Mouse (Mus musculus) midbrain, embryonic 11.5 days (tissue): ENCODE data around the gene Ccl4. TPM values are rescaled to one million over a fixed set of nuclear protein-coding genes. Genes with fewer than 3 reads are reported as not detected.

Source experiments
- ATAC-seq: fragments of 200-750 bp; cut with Nextera tagmentation; 2 replicates; pipeline ENCODE4 v1.8.0; 2017; ENCODE audit warnings: moderate TSS enrichment, moderate library complexity; ENCODE audit not compliant: low FRiP score
- DNase-seq: peaks from one replicate; pipeline ENCODE4 v3.0.0; 2015; ENCODE audit warnings: low spot score; ENCODE audit errors: missing footprints
- H3K27ac ChIP-seq: fragments of 300-500 bp; sonication (generic); 2 replicates; pipeline ENCODE4 v1.5.1; 2014; ENCODE audit warnings: low read depth, low read length
- H3K27me3 ChIP-seq: fragments of 300-500 bp; sonication (generic); 2 replicates; pipeline ENCODE4 v1.6.1; 2014; ENCODE audit warnings: mild to moderate bottlenecking, low read length, moderate library complexity, mixed read lengths; ENCODE audit not compliant: control insufficient read depth, insufficient read depth
- H3K36me3 ChIP-seq: fragments of 300-500 bp; sonication (generic); 2 replicates; pipeline ENCODE4 v1.6.1; 2014; ENCODE audit warnings: mild to moderate bottlenecking, low read length, moderate library complexity, mixed read lengths; ENCODE audit not compliant: control insufficient read depth, insufficient read depth
- H3K4me1 ChIP-seq: fragments of 300-500 bp; sonication (generic); 2 replicates; pipeline ENCODE4 v1.6.1; 2014; ENCODE audit warnings: low read length; ENCODE audit not compliant: control insufficient read depth, insufficient read depth
- H3K4me2 ChIP-seq: fragments of 300-500 bp; sonication (generic); 2 replicates; pipeline ENCODE4 v1.6.1; 2014; ENCODE audit warnings: mild to moderate bottlenecking, moderate library complexity
- H3K4me3 ChIP-seq: fragments of 300-500 bp; sonication (generic); 2 replicates; pipeline ENCODE4 v1.5.1; 2014; ENCODE audit warnings: low read depth, low read length
- H3K9ac ChIP-seq: fragments of 300-500 bp; sonication (generic); 2 replicates; pipeline ENCODE4 v1.6.1; 2014; ENCODE audit warnings: low read length
- H3K9me3 ChIP-seq: fragments of 300-500 bp; sonication (generic); 2 replicates; pipeline ENCODE4 v1.6.1; 2016; ENCODE audit warnings: low read length; ENCODE audit not compliant: control insufficient read depth
- WGBS: fragments of 180-500 bp; shearing (Covaris S2); extraction: QIAGEN DNeasy Blood & Tissue Kit; methylation state at CpG from one replicate; pipeline ENCODE4 v1.1.7; 2014; 5-methylcytosine and 5-hydroxymethylcytosine counted together
- polyA plus RNA-seq: library from polyadenylated mRNA; unstranded; fragments of >200 nt; fragmentation: Nextera tagmentation; extraction: Ambion mirVana; gene quantifications from 2 replicates; pipeline ENCODE4 v1.2.1, GENCODE M21; 2014

Gene Ccl4
- polyA plus RNA-seq, 1 experiment from 2014 or later = not detected

GRCm38 (mm10) chr11:83634898-83635297 is 27.5 kb upstream of the Ccl4 start:
- WGBS = 88% methylated on average over 2 of the region's 2 CpGs
- no peaks in the 10 kb centered on the region for H3K36me3 ChIP-seq
- no peak overlapping the region for H3K4me2 ChIP-seq
- no peaks in the 10 kb centered on the region for H3K27me3 ChIP-seq
- no peak overlapping the region for H3K9ac ChIP-seq
- DNase-seq (no peak), ATAC-seq (no peak)
- H3K9me3 ChIP-seq = no peaks in the 10 kb centered on the region
- H3K4me3 ChIP-seq = no peak overlapping the region
- H3K4me1 ChIP-seq = no peaks in the 10 kb centered on the region
- no peak overlapping the region for H3K27ac ChIP-seq

- ATAC-seq (no peak), DNase-seq (no peak)
- no peak overlapping the region for H3K4me3 ChIP-seq
- no peaks in the 10 kb centered on the region for H3K36me3 ChIP-seq
- no peak overlapping the region for H3K9ac ChIP-seq
- WGBS = 77% methylated on average over 1 of the region's 1 CpGs
- no peak overlapping the region for H3K4me2 ChIP-seq
- no peaks in the 10 kb centered on the region for H3K9me3 ChIP-seq
- no peaks in the 10 kb centered on the region for H3K27me3 ChIP-seq
- no peaks in the 10 kb centered on the region for H3K4me1 ChIP-seq
- no peak overlapping the region for H3K27ac ChIP-seq
Measured at GRCm38 (mm10) chr11:83636742-83637235, 25.6 kb upstream of the Ccl4 start.

- H3K27me3 ChIP-seq = no peaks in the 10 kb centered on the region
- WGBS = 32% methylated on average over 2 of the region's 2 CpGs
Measured at GRCm38 (mm10) chr11:83638934-83639333, 23.4 kb upstream of the Ccl4 start.

GRCm38 (mm10) chr11:83639533-83639932 is 22.9 kb upstream of the Ccl4 start:
- no peak overlapping the region for H3K4me2 ChIP-seq
- H3K36me3 ChIP-seq = no peaks in the 10 kb centered on the region
- H3K27me3 ChIP-seq = no peaks in the 10 kb centered on the region
- DNase-seq = no peak
- no peak overlapping the region for H3K4me3 ChIP-seq
- no peaks in the 10 kb centered on the region for H3K9me3 ChIP-seq
- H3K9ac ChIP-seq = no peak overlapping the region
- H3K27ac ChIP-seq = no peak overlapping the region
- H3K4me1 ChIP-seq = no peaks in the 10 kb centered on the region
- ATAC-seq = no peak
- WGBS = 70% methylated on average over 3 of the region's 3 CpGs

More at GRCm38 (mm10) chr11:83638934-83639333, 23.4 kb upstream of the Ccl4 start:
- ATAC-seq = no peak
- H3K36me3 ChIP-seq = no peaks in the 10 kb centered on the region
- no peak overlapping the region for H3K4me3 ChIP-seq
- H3K9me3 ChIP-seq = no peaks in the 10 kb centered on the region
- no peak overlapping the region for H3K9ac ChIP-seq
- no peaks in the 10 kb centered on the region for H3K4me1 ChIP-seq
- DNase-seq = no peak
- no peak overlapping the region for H3K4me2 ChIP-seq
- H3K27ac ChIP-seq = no peak overlapping the region

- Histone ChIP-seq H3K9me3 (no peaks in the 10 kb centered on the region), H3K27me3 (no peaks in the 10 kb centered on the region), H3K9ac (no peak overlapping the region), H3K36me3 (no peaks in the 10 kb centered on the region), H3K4me3 (no peak overlapping the region), H3K4me1 (no peaks in the 10 kb centered on the region), H3K27ac (no peak overlapping the region), H3K4me2 (no peak overlapping the region)
- WGBS = 83% methylated on average over 5 of the region's 5 CpGs
- ATAC-seq = no peak
- no peak for DNase-seq
Measured at GRCm38 (mm10) chr11:83640141-83640540, 22.2 kb upstream of the Ccl4 start.

GRCm38 (mm10) chr11:83641216-83641615 is 21.2 kb upstream of the Ccl4 start:
- WGBS = 87% methylated on average over 2 of the region's 2 CpGs
- ATAC-seq (no peak), DNase-seq (no peak)
- Histone ChIP-seq H3K4me3 (no peak overlapping the region), H3K4me2 (no peak overlapping the region), H3K4me1 (no peaks in the 10 kb centered on the region), H3K9me3 (no peaks in the 10 kb centered on the region), H3K27ac (no peak overlapping the region), H3K27me3 (no peaks in the 10 kb centered on the region), H3K9ac (no peak overlapping the region), H3K36me3 (no peaks in the 10 kb centered on the region)

GRCm38 (mm10) chr11:83645521-83645920 is 16.9 kb upstream of the Ccl4 start, which contains the start of gene Rpl9-ps1:
Gene Rpl9-ps1 (minus strand): TSS chr11:83645621.
- H3K4me3 ChIP-seq = no peak within 1 kb of the TSS
- no peaks in the 10 kb centered on the region for H3K4me1 ChIP-seq
- DNase-seq (no peak), ATAC-seq (no peak)
- no peaks in the 10 kb centered on the region for H3K36me3 ChIP-seq
- no peaks in the 10 kb centered on the region for H3K27me3 ChIP-seq
- no peaks in the 10 kb centered on the region for H3K9me3 ChIP-seq
- no peak within 1 kb of the TSS for H3K9ac ChIP-seq
- no peak within 1 kb of the TSS for H3K27ac ChIP-seq
- WGBS = 91% methylated on average over 1 of the region's 1 CpGs
- H3K4me2 ChIP-seq = no peak within 1 kb of the TSS

- Histone ChIP-seq H3K4me1 (no peaks in the 10 kb centered on the region), H3K27ac (no peak overlapping the region), H3K9ac (no peak overlapping the region), H3K4me3 (no peak overlapping the region), H3K9me3 (no peaks in the 10 kb centered on the region), H3K4me2 (no peak overlapping the region), H3K36me3 (no peaks in the 10 kb centered on the region), H3K27me3 (no peaks in the 10 kb centered on the region)
- DNase-seq (no peak), ATAC-seq (no peak)
- 95% methylated on average over 6 of the region's 6 CpGs for WGBS
Measured at GRCm38 (mm10) chr11:83646356-83647149, 15.8 kb upstream of the Ccl4 start.

GRCm38 (mm10) chr11:83649305-83649841 is 13.0 kb upstream of the Ccl4 start, which contains the start of gene Ccl3:
Gene Ccl3 (minus strand): TSS chr11:83649355.
- no peaks in the 10 kb centered on the region for H3K4me1 ChIP-seq
- H3K27ac ChIP-seq = no peak within 1 kb of the TSS
- no peak within 1 kb of the TSS for H3K9ac ChIP-seq
- WGBS = 82% methylated on average over 8 of the region's 8 CpGs
- DNase-seq (no peak), ATAC-seq (no peak)
- no peaks in the 10 kb centered on the region for H3K36me3 ChIP-seq
- no peaks in the 10 kb centered on the region for H3K27me3 ChIP-seq
- H3K9me3 ChIP-seq = no peaks in the 10 kb centered on the region
- no peak within 1 kb of the TSS for H3K4me3 ChIP-seq
- H3K4me2 ChIP-seq = no peak within 1 kb of the TSS
